Mouse (Mus musculus): ENCODE measurements at regions not wholly inside any gene's neighbourhood (a gene's known extent, or its start where the extent isn't known, plus 50 kb on each side); places are given as distances from the start of the nearest gene placed in this dataset.

DNA sequence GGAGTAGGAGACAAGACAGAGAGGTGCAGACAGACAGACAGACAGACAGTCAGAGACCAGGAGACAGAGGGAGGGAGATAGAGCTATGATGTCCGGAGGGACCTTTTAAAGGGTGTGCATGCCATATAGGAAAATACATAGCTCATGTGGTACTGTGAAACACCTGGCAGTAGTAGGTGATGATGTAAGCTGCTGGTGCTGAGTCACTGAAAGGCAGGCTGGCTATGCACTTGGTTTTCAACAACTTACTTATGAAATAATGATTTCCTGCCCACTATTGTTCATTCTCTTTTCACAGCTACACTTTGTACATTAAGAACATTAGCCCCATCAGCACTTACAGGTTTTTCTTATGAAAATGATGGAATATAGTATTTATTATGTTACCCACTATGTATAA is 196.2 kb downstream of the Aldoart1 start:
- no peak for DNase-seq (ENCODE audit: extremely low read depth, low read depth, low spot score)
- Histone ChIP-seq H3K9ac (ENCODE audit: low read depth, low read length) (no peak overlapping the region), H3K4me3 (ENCODE audit: insufficient read depth, low read depth, low read length) (no peak overlapping the region), H3K79me2 (ENCODE audit: control insufficient read depth, insufficient read depth, low read length) (no peaks in the 10 kb centered on the region), H3K27ac (replicated peaks; ENCODE audit: insufficient read depth, low read depth, low read length) (no peak overlapping the region), H3K36me3 (ENCODE audit: control insufficient read depth, insufficient read depth, low read length) (no peaks in the 10 kb centered on the region), H3K27me3 (ENCODE audit: control insufficient read depth, insufficient read depth, low read length) (no peaks in the 10 kb centered on the region), H3K4me1 (ENCODE audit: control insufficient read depth, insufficient read depth, low read length) (no peaks in the 10 kb centered on the region)
- WGBS, result 86% methylated on average over 1 of the region's 1 CpGs
- no peak for TF ChIP-seq POLR2A (IDR thresholded peaks at IDR 0.05; ENCODE audit: extremely low read depth, insufficient read depth, low read length)
- TF ChIP-seq CTCF (IDR thresholded peaks at IDR 0.05; ENCODE audit: low read depth, low read length), result no peak

DNA sequence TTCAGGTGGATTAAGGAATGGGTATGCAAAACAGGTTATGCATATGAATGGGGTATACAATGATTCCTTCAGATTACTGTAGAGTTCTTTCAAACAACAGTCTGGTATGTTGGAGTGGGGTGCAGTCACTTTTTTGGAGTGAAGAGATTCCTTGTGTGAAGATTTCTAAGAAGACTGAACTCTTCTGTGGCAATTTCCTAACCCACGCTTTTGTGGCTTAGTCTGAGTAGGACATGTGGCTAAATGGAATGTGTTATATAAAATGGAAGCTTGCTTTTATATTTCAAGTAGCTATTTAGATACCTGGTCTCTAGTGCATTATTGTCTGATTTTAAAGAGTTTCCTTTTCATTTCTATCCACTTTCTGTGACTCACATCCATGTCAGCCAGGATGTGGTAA is 205.3 kb downstream of the Aldoart1 start:
- Histone ChIP-seq H3K27me3 (ENCODE audit: control insufficient read depth, insufficient read depth, low read length) (no peaks in the 10 kb centered on the region), H3K4me1 (ENCODE audit: control insufficient read depth, insufficient read depth, low read length) (no peaks in the 10 kb centered on the region), H3K79me2 (ENCODE audit: control insufficient read depth, insufficient read depth, low read length) (no peaks in the 10 kb centered on the region), H3K27ac (replicated peaks; ENCODE audit: insufficient read depth, low read depth, low read length) (no peak overlapping the region), H3K4me3 (ENCODE audit: insufficient read depth, low read depth, low read length) (no peak overlapping the region), H3K36me3 (ENCODE audit: control insufficient read depth, insufficient read depth, low read length) (no peaks in the 10 kb centered on the region), H3K9ac (ENCODE audit: low read depth, low read length) (no peak overlapping the region)
- no peak for TF ChIP-seq CTCF (IDR thresholded peaks at IDR 0.05; ENCODE audit: low read depth, low read length)
- no peak for TF ChIP-seq POLR2A (IDR thresholded peaks at IDR 0.05; ENCODE audit: extremely low read depth, insufficient read depth, low read length)
- WGBS, result 95% methylated on average over 1 of the region's 1 CpGs
- DNase-seq (ENCODE audit: extremely low read depth, low read depth, low spot score), result no peak

DNA sequence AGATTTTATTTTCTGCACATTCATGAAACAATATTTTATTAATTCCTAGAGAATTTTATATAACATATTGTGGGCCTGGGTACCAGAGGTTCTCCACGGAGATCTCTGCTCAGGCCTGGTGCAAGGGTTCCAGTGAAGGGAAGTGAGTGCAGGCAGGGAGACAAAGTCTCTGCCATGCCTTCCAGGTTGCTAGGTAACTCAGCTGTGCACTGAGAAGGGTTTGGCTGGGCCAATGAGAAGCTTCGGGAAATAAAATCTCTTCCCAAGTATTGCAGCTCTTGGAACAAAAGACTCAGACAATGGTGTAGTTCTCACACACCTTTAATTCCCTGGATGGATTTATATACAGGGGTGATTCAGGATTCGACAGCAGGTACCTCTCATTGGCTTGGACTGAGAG is 223.0 kb downstream of the Aldoart1 start:
- 63% methylated on average over 3 of the region's 3 CpGs for WGBS
- H3K27ac ChIP-seq (replicated peaks; ENCODE audit: insufficient read depth, low read depth, low read length), result no peak overlapping the region
- H3K4me1 ChIP-seq (ENCODE audit: control insufficient read depth, insufficient read depth, low read length), result no peaks in the 10 kb centered on the region
- H3K4me3 ChIP-seq (ENCODE audit: insufficient read depth, low read depth, low read length), result no peak overlapping the region
- no peaks in the 10 kb centered on the region for H3K27me3 ChIP-seq (ENCODE audit: control insufficient read depth, insufficient read depth, low read length)
- H3K36me3 ChIP-seq (ENCODE audit: control insufficient read depth, insufficient read depth, low read length), result no peaks in the 10 kb centered on the region
- DNase-seq (ENCODE audit: extremely low read depth, low read depth, low spot score), result no peak
- H3K79me2 ChIP-seq (ENCODE audit: control insufficient read depth, insufficient read depth, low read length), result no peaks in the 10 kb centered on the region
- no peak for TF ChIP-seq CTCF (IDR thresholded peaks at IDR 0.05; ENCODE audit: low read depth, low read length)
- TF ChIP-seq POLR2A (IDR thresholded peaks at IDR 0.05; ENCODE audit: extremely low read depth, insufficient read depth, low read length), result no peak
- H3K9ac ChIP-seq (ENCODE audit: low read depth, low read length), result no peak overlapping the region

DNA sequence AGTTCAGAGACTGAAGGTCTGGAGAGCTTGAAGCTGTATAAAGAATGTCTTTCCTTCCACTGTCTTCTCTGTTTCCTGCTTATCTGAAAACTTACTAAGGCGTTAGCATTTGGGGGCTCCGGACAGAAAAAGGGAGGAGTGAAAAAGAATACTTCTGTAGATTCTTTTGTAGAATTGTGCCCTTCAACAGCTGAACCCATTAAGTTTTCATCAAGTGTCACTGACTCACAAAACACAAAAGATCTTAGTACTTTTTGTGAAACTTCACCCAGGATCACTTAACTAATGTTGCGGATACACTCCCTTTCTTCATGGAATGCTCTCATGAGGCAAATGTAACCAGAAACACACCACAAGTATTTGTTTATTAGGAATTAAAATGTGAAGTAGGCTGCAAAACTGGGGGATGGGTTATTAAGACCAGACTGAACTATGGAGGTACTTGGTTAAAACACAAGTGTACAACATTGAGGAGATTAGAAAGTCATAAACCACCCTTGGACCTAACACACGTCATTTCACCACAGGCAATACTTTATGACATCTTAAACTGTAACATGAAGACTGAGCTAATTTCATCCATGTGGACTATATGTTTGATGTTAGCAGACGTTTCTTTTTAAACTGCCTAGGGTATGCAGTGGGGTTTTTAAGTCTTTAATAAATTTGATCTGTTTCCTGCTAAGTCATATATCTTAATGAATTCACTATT is 225.1 kb downstream of the Aldoart1 start:
- no peak overlapping the region for H3K4me3 ChIP-seq (ENCODE audit: insufficient read depth, low read depth, low read length)
- H3K36me3 ChIP-seq (ENCODE audit: control insufficient read depth, insufficient read depth, low read length), result no peaks in the 10 kb centered on the region
- DNase-seq (ENCODE audit: extremely low read depth, low read depth, low spot score), result no peak
- TF ChIP-seq CTCF (IDR thresholded peaks at IDR 0.05; ENCODE audit: low read depth, low read length) (no peak), POLR2A (IDR thresholded peaks at IDR 0.05; ENCODE audit: extremely low read depth, insufficient read depth, low read length) (no peak)
- no peak overlapping the region for H3K27ac ChIP-seq (replicated peaks; ENCODE audit: insufficient read depth, low read depth, low read length)
- no peaks in the 10 kb centered on the region for H3K4me1 ChIP-seq (ENCODE audit: control insufficient read depth, insufficient read depth, low read length)
- H3K79me2 ChIP-seq (ENCODE audit: control insufficient read depth, insufficient read depth, low read length), result no peaks in the 10 kb centered on the region
- WGBS, result 72% methylated on average over 5 of the region's 5 CpGs
- H3K27me3 ChIP-seq (ENCODE audit: control insufficient read depth, insufficient read depth, low read length), result no peaks in the 10 kb centered on the region
- no peak overlapping the region for H3K9ac ChIP-seq (ENCODE audit: low read depth, low read length)

DNA sequence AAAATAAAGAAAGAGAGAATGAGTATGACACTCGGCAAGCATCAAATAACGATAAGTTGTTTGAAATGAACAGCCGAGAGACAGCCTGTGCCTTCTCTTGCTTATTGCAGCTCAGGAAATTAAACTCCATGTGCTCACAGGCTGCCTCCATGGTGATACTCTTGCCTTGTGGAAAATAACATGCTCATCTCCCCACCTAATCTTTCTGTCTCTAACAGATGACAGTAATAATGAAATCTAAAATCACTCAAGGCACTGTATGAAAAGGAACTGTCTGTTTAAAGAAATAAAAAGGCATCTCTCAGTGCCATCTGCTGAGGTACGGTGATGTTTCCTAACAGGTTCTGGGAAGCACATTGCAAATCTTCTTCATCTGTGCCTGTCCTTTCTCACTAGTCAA is 247.3 kb downstream of the Aldoart1 start:
- WGBS, result 95% methylated on average over 4 of the region's 4 CpGs
- no peak overlapping the region for H3K9ac ChIP-seq (ENCODE audit: low read depth, low read length)
- DNase-seq (ENCODE audit: extremely low read depth, low read depth, low spot score), result no peak
- H3K4me1 ChIP-seq (ENCODE audit: control insufficient read depth, insufficient read depth, low read length), result no peaks in the 10 kb centered on the region
- no peaks in the 10 kb centered on the region for H3K79me2 ChIP-seq (ENCODE audit: control insufficient read depth, insufficient read depth, low read length)
- no peaks in the 10 kb centered on the region for H3K36me3 ChIP-seq (ENCODE audit: control insufficient read depth, insufficient read depth, low read length)
- H3K27me3 ChIP-seq (ENCODE audit: control insufficient read depth, insufficient read depth, low read length), result no peaks in the 10 kb centered on the region
- H3K4me3 ChIP-seq (ENCODE audit: insufficient read depth, low read depth, low read length), result no peak overlapping the region
- H3K27ac ChIP-seq (replicated peaks; ENCODE audit: insufficient read depth, low read depth, low read length), result no peak overlapping the region
- TF ChIP-seq CTCF (IDR thresholded peaks at IDR 0.05; ENCODE audit: low read depth, low read length), result no peak
- TF ChIP-seq POLR2A (IDR thresholded peaks at IDR 0.05; ENCODE audit: extremely low read depth, insufficient read depth, low read length), result no peak

DNA sequence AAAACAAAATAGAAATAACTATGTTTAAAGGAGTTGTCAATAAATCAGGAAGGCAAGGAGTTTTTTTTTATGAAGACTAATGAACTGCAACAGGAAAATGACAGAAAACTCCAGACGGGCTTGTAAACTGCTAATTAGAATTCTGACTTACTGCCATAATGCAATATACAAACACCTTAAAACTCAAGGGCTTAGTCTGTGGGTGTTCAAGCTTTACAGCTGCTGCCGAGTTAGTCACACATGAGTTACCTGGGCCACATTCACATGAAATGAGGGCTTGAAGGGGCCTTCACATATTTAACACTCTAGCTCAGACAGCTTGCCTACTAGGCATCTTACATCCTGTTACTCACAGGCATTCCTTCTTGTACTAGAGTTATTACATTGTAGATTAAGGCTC is 256.9 kb downstream of the Aldoart1 start:
- DNase-seq (ENCODE audit: extremely low read depth, low read depth, low spot score), result no peak
- TF ChIP-seq CTCF (IDR thresholded peaks at IDR 0.05; ENCODE audit: low read depth, low read length) (no peak), POLR2A (IDR thresholded peaks at IDR 0.05; ENCODE audit: extremely low read depth, insufficient read depth, low read length) (no peak)
- H3K9ac ChIP-seq (ENCODE audit: low read depth, low read length), result no peak overlapping the region
- H3K27ac ChIP-seq (replicated peaks; ENCODE audit: insufficient read depth, low read depth, low read length), result no peak overlapping the region
- H3K36me3 ChIP-seq (ENCODE audit: control insufficient read depth, insufficient read depth, low read length), result no peaks in the 10 kb centered on the region
- no peaks in the 10 kb centered on the region for H3K79me2 ChIP-seq (ENCODE audit: control insufficient read depth, insufficient read depth, low read length)
- no peaks in the 10 kb centered on the region for H3K27me3 ChIP-seq (ENCODE audit: control insufficient read depth, insufficient read depth, low read length)
- 89% methylated on average over 2 of the region's 2 CpGs for WGBS
- no peaks in the 10 kb centered on the region for H3K4me1 ChIP-seq (ENCODE audit: control insufficient read depth, insufficient read depth, low read length)
- H3K4me3 ChIP-seq (ENCODE audit: insufficient read depth, low read depth, low read length), result no peak overlapping the region
